Mouse (Mus musculus): ENCODE results near the gene Olfr339.
"Not testable (repeated sequence)": the region's sequence is repeated elsewhere in the genome, so short reads cannot be mapped to it uniquely, and the experiment has no call there.

Gene Olfr339

DNA sequence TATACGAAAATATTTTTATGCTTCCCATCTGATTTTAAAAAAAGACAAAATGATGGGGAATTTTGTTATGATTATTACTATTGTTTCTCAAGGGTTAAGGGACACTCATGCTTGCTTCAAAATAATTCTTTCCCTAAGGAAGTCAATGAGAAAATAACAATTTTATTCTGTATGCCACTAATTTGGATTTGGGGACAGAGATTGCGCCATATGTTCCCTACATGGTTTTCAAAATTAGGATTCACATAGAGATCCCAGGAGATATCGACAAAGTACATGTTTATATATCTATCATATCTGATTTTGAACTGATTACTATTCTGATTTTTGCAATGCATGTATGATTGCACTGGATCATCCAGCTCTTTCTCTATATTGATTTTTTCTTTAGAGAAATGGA lies at the start of gene Olfr339:
Gene Olfr339, plus strand, starts transcription at position 301 of the 400 bp plus-strand sequence.
- DNase-seq, result no peak

DNA sequence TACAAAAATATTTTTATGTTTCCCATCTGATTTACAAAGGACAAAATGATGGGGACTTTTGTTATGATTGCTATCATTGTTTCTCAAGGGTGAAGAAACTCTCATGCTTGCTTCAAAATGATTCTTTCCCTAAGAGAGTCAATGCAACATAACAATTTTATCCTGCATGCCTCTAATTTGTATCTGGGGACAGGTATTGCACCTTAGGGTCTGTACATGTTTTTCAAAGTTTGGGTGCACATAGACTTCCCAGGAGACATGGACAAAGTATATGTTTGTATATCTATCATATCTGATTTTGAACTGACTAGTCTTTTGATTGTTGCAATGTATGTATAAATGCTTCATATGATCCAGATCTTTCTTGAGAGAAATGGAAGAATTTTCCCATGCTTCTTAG lies 45.5 kb upstream of the Olfr339 start, which contains the start of gene Olfr338:
Gene Olfr338, plus strand, starts transcription at position 301 of the 400 bp plus-strand sequence.
- DNase-seq, result no peak

DNA sequence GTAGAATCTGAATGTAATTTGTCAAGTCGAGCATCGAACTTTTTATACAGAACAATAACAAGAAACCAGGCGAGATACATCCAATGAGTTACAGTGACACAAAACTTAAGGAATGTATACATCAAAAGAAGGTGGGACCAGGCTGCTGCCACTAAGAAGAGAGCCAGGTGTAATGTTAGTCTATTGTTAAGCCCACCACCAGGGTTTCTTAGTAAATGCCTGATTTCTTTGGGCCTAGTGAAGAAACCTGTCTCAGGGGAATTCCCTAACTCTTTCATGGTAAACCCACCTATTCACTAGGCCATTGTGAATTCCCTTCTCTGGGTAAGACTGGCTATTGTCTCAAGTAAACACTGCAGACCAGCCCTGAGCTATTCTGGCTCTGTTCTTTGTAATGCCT lies 3.6 kb upstream of the Olfr339 start:
- DNase-seq, result not testable (repeated sequence)

DNA sequence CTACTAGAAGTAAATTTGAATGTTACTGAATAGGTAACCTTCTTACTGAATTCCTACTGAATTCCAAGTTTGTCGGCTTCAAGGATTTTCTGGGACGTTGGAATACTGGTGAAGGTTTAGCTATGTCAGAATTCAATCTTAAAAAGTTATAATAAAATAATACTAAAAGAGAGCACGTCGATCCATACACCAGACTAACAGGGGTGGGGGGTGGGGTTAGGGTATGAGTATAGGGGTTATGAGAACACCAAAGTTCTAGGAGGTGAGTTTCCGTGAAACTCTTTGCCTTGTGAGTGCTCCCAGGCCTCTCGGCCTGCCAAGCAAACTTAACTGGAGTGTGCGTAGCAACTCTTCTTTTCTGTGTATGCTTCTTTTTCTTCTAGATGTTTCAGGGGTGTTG lies 3.2 kb upstream of the Olfr339 start:
- DNase-seq, result not testable (repeated sequence)

DNA sequence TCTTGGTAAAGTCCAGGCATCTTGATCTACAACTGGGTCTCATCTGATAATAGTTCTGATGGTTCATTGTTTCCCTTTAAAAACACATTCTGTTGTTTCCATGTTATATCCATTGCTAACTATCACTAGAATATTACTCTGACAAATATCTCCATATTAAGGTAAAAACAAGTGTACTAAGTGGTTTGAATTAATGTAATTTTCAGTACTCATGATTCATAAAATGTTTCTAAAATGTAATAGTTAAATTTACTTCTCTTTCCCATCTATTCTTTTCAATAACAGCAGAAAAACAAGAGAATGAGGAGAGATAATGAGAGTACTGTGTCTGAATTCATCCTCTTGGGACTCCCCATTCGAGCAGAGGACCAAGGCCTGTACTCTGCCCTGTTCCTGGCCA lies 33.5 kb downstream of the Olfr339 start, which contains the start of gene Olfr340:
Gene Olfr340, plus strand, starts transcription at position 301 of the 400 bp plus-strand sequence.
- DNase-seq, result no peak

DNA sequence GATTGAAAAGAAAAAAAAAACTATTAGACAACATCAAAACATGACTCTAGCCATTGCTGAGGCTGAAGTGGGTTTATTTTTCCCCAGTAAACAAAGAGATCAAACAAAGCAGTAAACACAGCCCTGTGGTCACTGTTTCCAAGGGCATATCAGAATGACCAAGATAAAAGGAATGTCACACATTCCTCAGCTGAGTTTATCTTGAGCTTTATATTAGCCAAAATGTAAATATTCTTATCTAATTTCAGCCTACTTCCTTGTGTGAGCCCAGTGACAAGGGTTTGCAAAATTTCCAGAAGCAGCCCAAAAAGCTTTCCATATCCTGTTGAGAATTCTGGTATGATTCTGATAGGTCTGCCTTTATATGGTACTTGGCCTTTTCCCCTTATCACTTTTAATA lies 54.9 kb downstream of the Olfr339 start:
- no peak for DNase-seq

Data from thymus, postnatal 25 days (tissue).